Mouse (Mus musculus) limb, embryonic 12.5 days (tissue): ENCODE data around the gene Gm15293. TPM values are rescaled to one million over a fixed set of nuclear protein-coding genes. Genes with fewer than 3 reads are reported as not detected.
"Not testable (repeated sequence)": the region's sequence is repeated elsewhere in the genome, so short reads cannot be mapped to it uniquely, and the experiment has no call there.

Experiments
- ATAC-seq: fragments of 200-750 bp; cut with Nextera tagmentation; 2 replicates; pipeline ENCODE4 v1.8.0; 2017; ENCODE audit warnings: low read depth, moderate TSS enrichment; ENCODE audit not compliant: insufficient number of reproducible peaks, insufficient read depth, low FRiP score, low TSS enrichment
- H3K27ac ChIP-seq: fragments of 300-500 bp; sonication (generic); 2 replicates; pipeline ENCODE4 v1.5.1; 2016; ENCODE audit warnings: mild to moderate bottlenecking, moderate library complexity
- H3K27me3 ChIP-seq: fragments of 300-500 bp; sonication (generic); 2 replicates; pipeline ENCODE4 v1.6.1; 2016; ENCODE audit warnings: mild to moderate bottlenecking, moderate library complexity
- H3K36me3 ChIP-seq: fragments of 300-500 bp; sonication (generic); 2 replicates; pipeline ENCODE4 v1.6.1; 2016; ENCODE audit warnings: mild to moderate bottlenecking, moderate library complexity
- H3K4me1 ChIP-seq: fragments of 300-500 bp; sonication (generic); replicated peaks from 2 replicates; pipeline ENCODE4 v1.6.1; 2016
- H3K4me2 ChIP-seq: fragments of 300-500 bp; sonication (generic); 2 replicates; pipeline ENCODE4 v1.6.1; 2016; ENCODE audit warnings: mild to moderate bottlenecking, moderate library complexity
- H3K4me3 ChIP-seq: fragments of 300-500 bp; sonication (generic); replicated peaks from 2 replicates; pipeline ENCODE4 v1.5.1; 2016; ENCODE audit warnings: mild to moderate bottlenecking
- H3K9ac ChIP-seq: fragments of 300-500 bp; sonication (generic); replicated peaks from 2 replicates; pipeline ENCODE4 v1.6.1; 2016; ENCODE audit warnings: mild to moderate bottlenecking, moderate library complexity
- H3K9me3 ChIP-seq: fragments of 300-500 bp; sonication (generic); 2 replicates; pipeline ENCODE4 v1.6.1; 2016; ENCODE audit warnings: mild to moderate bottlenecking, moderate library complexity
- WGBS: fragments of 180-500 bp; shearing (Covaris S2); methylation state at CpG from one replicate; pipeline ENCODE4 v1.1.7; 2016; 5-methylcytosine and 5-hydroxymethylcytosine counted together
- polyA plus RNA-seq: library from polyadenylated mRNA; unstranded; fragments of >200 nt; fragmentation: Nextera tagmentation; extraction: Ambion mirVana; gene quantifications from 2 replicates; pipeline ENCODE4 v1.2.1, GENCODE M21; 2016

Gene Gm15293
- polyA plus RNA-seq, result not detected in 2 replicates

GRCm38 (mm10) chr8:21201261-21201660, at the start of gene Gm15293:
Gm15293 (plus strand) TSS chr8:21201561.
- H3K4me1 ChIP-seq, H3K27ac ChIP-seq, H3K9ac ChIP-seq, ATAC-seq, H3K9me3 ChIP-seq, H3K36me3 ChIP-seq, H3K4me2 ChIP-seq, H3K27me3 ChIP-seq, H3K4me3 ChIP-seq: not testable (repeated sequence)
- no CpG with 5 or more reads among the region's 1 CpGs for WGBS

- not testable (repeated sequence) for H3K36me3 ChIP-seq, H3K9ac ChIP-seq, ATAC-seq, H3K27me3 ChIP-seq, H3K4me2 ChIP-seq, H3K27ac ChIP-seq, H3K4me3 ChIP-seq, H3K9me3 ChIP-seq, H3K4me1 ChIP-seq
- no CpG with 5 or more reads among the region's 1 CpGs for WGBS
Measured at GRCm38 (mm10) chr8:21161977-21162376, 39.4 kb upstream of the Gm15293 start, which contains the start of gene Defa22. Defa22 (plus strand) TSS chr8:21162277.

GRCm38 (mm10) chr8:21191314-21191713, 10.0 kb upstream of the Gm15293 start, which contains the start of gene Defa31:
Defa31 (plus strand) TSS chr8:21191614.
- H3K36me3 ChIP-seq, H3K4me2 ChIP-seq, H3K9ac ChIP-seq, H3K27me3 ChIP-seq, H3K9me3 ChIP-seq, H3K4me3 ChIP-seq, H3K27ac ChIP-seq, ATAC-seq, H3K4me1 ChIP-seq: not testable (repeated sequence)
- no CpG with 5 or more reads among the region's 1 CpGs for WGBS

Other genes with a start within 250 kb of the Gm15293 start
- not detected in 2 replicates for gene Defa21, start 176.0 kb upstream of the Gm15293 start, polyA plus RNA-seq
- gene Defa23, start 146.5 kb upstream of the Gm15293 start, polyA plus RNA-seq, result not detected in 2 replicates
- not detected in 2 replicates for gene Defa35, start 136.5 kb upstream of the Gm15293 start, polyA plus RNA-seq
- not detected in 2 replicates for gene Defa25, start 117.1 kb upstream of the Gm15293 start, polyA plus RNA-seq
- not detected in 2 replicates for gene Gm14851, start 105.5 kb upstream of the Gm15293 start, polyA plus RNA-seq
- gene Defa30, start 66.9 kb upstream of the Gm15293 start, polyA plus RNA-seq, result not detected in 2 replicates
- not detected in 2 replicates for gene Defa22, start 39.3 kb upstream of the Gm15293 start, polyA plus RNA-seq
- not detected in 2 replicates for gene Defa31, start 9.9 kb upstream of the Gm15293 start, polyA plus RNA-seq
- gene Gm15292, start 48.2 kb downstream of the Gm15293 start, polyA plus RNA-seq, result not detected in 2 replicates
- gene Defa27, start 114.0 kb downstream of the Gm15293 start, polyA plus RNA-seq, result not detected in 2 replicates
- not detected in 2 replicates for gene Defa29, start 125.5 kb downstream of the Gm15293 start, polyA plus RNA-seq
- gene Defa2, start 177.0 kb downstream of the Gm15293 start, polyA plus RNA-seq, result not detected in 2 replicates
- not detected in 2 replicates for gene Defa33, start 190.2 kb downstream of the Gm15293 start, polyA plus RNA-seq
- not detected in 2 replicates for gene Defa36, start 225.8 kb downstream of the Gm15293 start, polyA plus RNA-seq